Mouse (Mus musculus) embryonic fibroblast, embryonic 13.5 days (primary cell): ENCODE results near the gene Cyb5d2.

Experiments
- CTCF ChIP-seq: IDR thresholded peaks from 2 replicates; pipeline ENCODE4 v1.5.1; 2011; ENCODE audit warnings: mild to moderate bottlenecking, control low read depth, low read length, moderate library complexity, borderline replicate concordance; ENCODE audit not compliant: insufficient read depth
- POLR2A ChIP-seq: IDR thresholded peaks from 2 replicates; pipeline ENCODE4 v1.6.1; 2011; ENCODE audit warnings: low read depth, mild to moderate bottlenecking, control low read depth, low read length, moderate library complexity

GRCm38 (mm10) chr11:72767716-72768115 is 28.2 kb downstream of the Cyb5d2 start:
- TF ChIP-seq POLR2A (no peak), CTCF (no peak)
